In the genomic region with DNA sequence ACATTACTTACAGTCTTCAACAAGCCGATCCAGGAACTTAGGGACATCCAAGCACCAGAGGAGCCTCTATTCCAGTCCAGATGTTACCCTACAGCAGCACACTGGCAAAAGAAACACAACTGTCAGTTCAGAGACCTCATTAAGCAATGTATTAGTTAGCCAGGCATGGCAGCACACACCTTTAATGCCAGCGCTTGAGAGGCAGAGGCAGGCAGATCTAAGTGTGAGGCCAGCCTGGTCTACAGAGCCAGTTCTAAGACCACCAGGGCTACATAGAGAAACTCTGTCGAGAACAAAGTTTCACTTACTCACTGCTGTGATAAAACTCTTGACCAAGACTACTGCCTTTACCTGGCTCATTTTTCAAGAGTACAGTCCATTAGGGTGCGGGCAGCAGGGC, we compare ENCODE assay signal across 8 mouse cellular contexts. TPM values are rescaled to one million over a fixed set of nuclear protein-coding genes. Genes with fewer than 3 reads are reported as not detected.
DNase-seq lines count a peak whose midpoint lies in the region; ATAC-seq and TF ChIP-seq lines count a peak whose summit lies in the region.

Gene Tln2, minus strand, starts transcription at position 101 of the 400 bp plus-strand sequence.

- H3K4me3 ChIP-seq in liver, embryonic 11.5 days (ENCODE audit: low read depth, low read length), result no peak within 1 kb of the TSS
- no peak within 1 kb of the TSS for H3K4me3 ChIP-seq in liver, embryonic 12.5 days
- H3K4me3 ChIP-seq in forebrain, postnatal 0 days (ENCODE audit: low read depth, low read length), result no peak within 1 kb of the TSS
- H3K4me3 ChIP-seq in hindbrain, embryonic 14.5 days (replicated peaks; ENCODE audit: low read length), result no peak within 1 kb of the TSS
- no peak within 1 kb of the TSS for H3K4me3 ChIP-seq in midbrain, embryonic 16.5 days (ENCODE audit: low read depth, low read length)
- no peak within 1 kb of the TSS for H3K4me3 ChIP-seq in liver, postnatal 0 days (ENCODE audit: low read depth, low read length)

- WGBS in liver, embryonic 11.5 days, result 78% methylated on average over 4 of the region's 4 CpGs
- 70% methylated on average over 4 of the region's 4 CpGs for WGBS in liver, embryonic 12.5 days (ENCODE audit: insufficient replicate concordance)
- WGBS in forebrain, postnatal 0 days, result 95% methylated on average over 4 of the region's 4 CpGs
- WGBS in hindbrain, embryonic 14.5 days, result 98% methylated on average over 4 of the region's 4 CpGs
- 95% methylated on average over 4 of the region's 4 CpGs for WGBS in midbrain, embryonic 16.5 days
- WGBS in liver, postnatal 0 days (ENCODE audit: insufficient replicate concordance), result 78% methylated on average over 4 of the region's 4 CpGs

- TF ChIP-seq EP300 in liver, postnatal 0 days (IDR thresholded peaks at IDR 0.05; ENCODE audit: low read depth), result no peak

- DNase-seq in liver, embryonic 11.5 days (ENCODE audit: low spot score), result no peak
- no peak for DNase-seq in forebrain, postnatal 0 days
- DNase-seq in hindbrain, embryonic 14.5 days (ENCODE audit: low spot score), result no peak
- DNase-seq in cerebellum, postnatal 14 days, result no peak
- no peak for DNase-seq in liver, postnatal 0 days
- DNase-seq in urinary bladder, postnatal 4 days (ENCODE audit: low spot score in 2 of 2), result no peak

- no peak within 1 kb of the TSS for H3K9ac ChIP-seq in liver, embryonic 11.5 days (ENCODE audit: low read depth, low read length)
- no peak within 1 kb of the TSS for H3K9ac ChIP-seq in liver, embryonic 12.5 days
- no peak within 1 kb of the TSS for H3K9ac ChIP-seq in forebrain, postnatal 0 days
- no peak within 1 kb of the TSS for H3K9ac ChIP-seq in hindbrain, embryonic 14.5 days
- H3K9ac ChIP-seq in midbrain, embryonic 16.5 days (ENCODE audit: low read depth, low read length), result no peak within 1 kb of the TSS
- no peak within 1 kb of the TSS for H3K9ac ChIP-seq in liver, postnatal 0 days (replicated peaks)

- no peak for TF ChIP-seq CTCF in forebrain, postnatal 0 days (IDR thresholded peaks at IDR 0.05; ENCODE audit: low read depth)
- no peak for TF ChIP-seq CTCF in liver, postnatal 0 days (IDR thresholded peaks at IDR 0.05; ENCODE audit: low read depth)

- no peaks in the 10 kb centered on the region for H3K9me3 ChIP-seq in liver, embryonic 11.5 days (ENCODE audit: control insufficient read depth, low read length)
- no peaks in the 10 kb centered on the region for H3K9me3 ChIP-seq in liver, embryonic 12.5 days (replicated peaks)
- 0 out of 2 replicates have a peak, but pooled peaks cover 4% of the 10 kb centered on the region for H3K9me3 ChIP-seq in forebrain, postnatal 0 days (ENCODE audit: low read length)
- H3K9me3 ChIP-seq in hindbrain, embryonic 14.5 days (ENCODE audit: control insufficient read depth, low read length), result 0 out of 2 replicates have a peak, but pooled peaks cover 3% of the 10 kb centered on the region
- H3K9me3 ChIP-seq in midbrain, embryonic 16.5 days (replicated peaks; ENCODE audit: control insufficient read depth, low read length, poor library complexity, severe bottlenecking), result no peaks in the 10 kb centered on the region
- H3K9me3 ChIP-seq in liver, postnatal 0 days (ENCODE audit: low read length), result no peaks in the 10 kb centered on the region

- H3K4me1 ChIP-seq in liver, embryonic 11.5 days (replicated peaks; ENCODE audit: control insufficient read depth, insufficient read depth, low read length), result no peaks in the 10 kb centered on the region
- no peaks in the 10 kb centered on the region for H3K4me1 ChIP-seq in liver, embryonic 12.5 days
- no peaks in the 10 kb centered on the region for H3K4me1 ChIP-seq in forebrain, postnatal 0 days (ENCODE audit: insufficient read depth)
- no peaks in the 10 kb centered on the region for H3K4me1 ChIP-seq in hindbrain, embryonic 14.5 days (replicated peaks; ENCODE audit: control insufficient read depth, insufficient read depth, low read length)
- H3K4me1 ChIP-seq in midbrain, embryonic 16.5 days (ENCODE audit: control insufficient read depth, insufficient read depth, low read length), result no peaks in the 10 kb centered on the region
- H3K4me1 ChIP-seq in liver, postnatal 0 days (ENCODE audit: insufficient read depth), result no peaks in the 10 kb centered on the region

- ATAC-seq in liver, embryonic 11.5 days (replicated peaks; ENCODE audit: low FRiP score), result no peak
- ATAC-seq in liver, embryonic 12.5 days, result no peak
- ATAC-seq in forebrain, postnatal 0 days, result no peak
- ATAC-seq in hindbrain, embryonic 14.5 days (ENCODE audit: low FRiP score), result no peak
- no peak for ATAC-seq in midbrain, embryonic 16.5 days
- ATAC-seq in liver, postnatal 0 days, result no peak

- H3K27me3 ChIP-seq in liver, embryonic 11.5 days (replicated peaks; ENCODE audit: control insufficient read depth, insufficient read depth, low read length), result no peaks in the 10 kb centered on the region
- H3K27me3 ChIP-seq in liver, embryonic 12.5 days (replicated peaks), result no peaks in the 10 kb centered on the region
- H3K27me3 ChIP-seq in forebrain, postnatal 0 days (ENCODE audit: insufficient read depth, low read length), result no peaks in the 10 kb centered on the region
- H3K27me3 ChIP-seq in hindbrain, embryonic 14.5 days (ENCODE audit: control insufficient read depth, insufficient read depth, low read length), result no peaks in the 10 kb centered on the region
- no peaks in the 10 kb centered on the region for H3K27me3 ChIP-seq in midbrain, embryonic 16.5 days (ENCODE audit: control insufficient read depth, insufficient read depth, low read depth, low read length)
- no peaks in the 10 kb centered on the region for H3K27me3 ChIP-seq in liver, postnatal 0 days (ENCODE audit: insufficient read depth, low read length)

- 0 out of 2 replicates have a peak, but pooled peaks cover 2% of the 10 kb centered on the region for H3K36me3 ChIP-seq in liver, embryonic 11.5 days (ENCODE audit: control insufficient read depth, insufficient read depth, low read length)
- H3K36me3 ChIP-seq in liver, embryonic 12.5 days, result no peaks in the 10 kb centered on the region
- H3K36me3 ChIP-seq in forebrain, postnatal 0 days (ENCODE audit: insufficient read depth), result no peaks in the 10 kb centered on the region; the same call in 1 of the 2 replicates
- no peaks in the 10 kb centered on the region for H3K36me3 ChIP-seq in hindbrain, embryonic 14.5 days (replicated peaks; ENCODE audit: control insufficient read depth, insufficient read depth)
- H3K36me3 ChIP-seq in midbrain, embryonic 16.5 days (ENCODE audit: control insufficient read depth, insufficient read depth, low read length), result no peaks in the 10 kb centered on the region
- no peaks in the 10 kb centered on the region for H3K36me3 ChIP-seq in liver, postnatal 0 days (replicated peaks; ENCODE audit: insufficient read depth, low read length)

- no peak within 1 kb of the TSS for H3K4me2 ChIP-seq in liver, embryonic 11.5 days
- H3K4me2 ChIP-seq in liver, embryonic 12.5 days, result no peak within 1 kb of the TSS
- H3K4me2 ChIP-seq in forebrain, postnatal 0 days (ENCODE audit: low read depth), result no peak within 1 kb of the TSS
- no peak within 1 kb of the TSS for H3K4me2 ChIP-seq in hindbrain, embryonic 14.5 days (replicated peaks)
- no peak within 1 kb of the TSS for H3K4me2 ChIP-seq in midbrain, embryonic 16.5 days (ENCODE audit: low read length)
- no peak within 1 kb of the TSS for H3K4me2 ChIP-seq in liver, postnatal 0 days (ENCODE audit: low read depth, low read length)

- H3K27ac ChIP-seq in liver, embryonic 11.5 days (ENCODE audit: low read depth, low read length), result no peak within 1 kb of the TSS
- no peak within 1 kb of the TSS for H3K27ac ChIP-seq in liver, embryonic 12.5 days
- H3K27ac ChIP-seq in forebrain, postnatal 0 days (ENCODE audit: low read depth, low read length), result no peak within 1 kb of the TSS
- no peak within 1 kb of the TSS for H3K27ac ChIP-seq in hindbrain, embryonic 14.5 days
- H3K27ac ChIP-seq in midbrain, embryonic 16.5 days (ENCODE audit: low read length), result no peak within 1 kb of the TSS
- H3K27ac ChIP-seq in liver, postnatal 0 days (ENCODE audit: low read depth), result no peak within 1 kb of the TSS

RNA-seq across cellular contexts. Expression of gene Tln2, which starts in this region (rescaled TPM):
- polyA plus RNA-seq in liver, embryonic 11.5 days (2014; fragmentation: Nextera tagmentation; extraction: Ambion mirVana), result 10.2 and 12.7 TPM in 2 replicates
- polyA plus RNA-seq in liver, embryonic 12.5 days (2016; fragmentation: Nextera tagmentation; extraction: Ambion mirVana), result 5.0 and 5.2 TPM in 2 replicates
- 36.9 and 45.9 TPM in 2 replicates for total RNA-seq in forebrain, postnatal 0 days (2014; rRNA removed)
- polyA plus RNA-seq in forebrain, postnatal 0 days (2015; fragmentation: Nextera tagmentation; extraction: Ambion mirVana), result 22.0 and 31.3 TPM in 2 replicates
- 38.3 and 41.5 TPM in 2 replicates for polyA plus RNA-seq in hindbrain, embryonic 14.5 days (2014; fragmentation: Nextera tagmentation; extraction: Ambion mirVana)
- polyA plus RNA-seq in midbrain, embryonic 16.5 days (2015; fragmentation: Nextera tagmentation; extraction: Ambion mirVana), result 24.8 and 26.7 TPM in 2 replicates
- polyA plus RNA-seq in liver, postnatal 0 days (2015; fragmentation: Nextera tagmentation; extraction: Ambion mirVana), result 2.8 and 3.5 TPM in 2 replicates
